Mouse (Mus musculus): ENCODE results near the gene Abi3. TPM values are rescaled to one million over a fixed set of nuclear protein-coding genes. Genes with fewer than 3 reads are reported as not detected.

Gene Abi3
- polyA plus RNA-seq, 1 experiment, result 94.9 TPM

GRCm38 (mm10) chr11:95827464-95828085, 14.7 kb downstream of the Abi3 start:
- Histone ChIP-seq H3K27me3 (replicated peaks) (peaks cover 86% of the 10 kb centered on the region), H3K4me1 (peaks cover 65% of the 10 kb centered on the region), H3K4me3 (replicated peaks) (peak overlapping the region; percentile 83)

GRCm38 (mm10) chr11:95827168-95827447, 15.2 kb downstream of the Abi3 start:
- Histone ChIP-seq H3K4me3 (replicated peaks) (peak overlapping the region; percentile 83), H3K4me1 (peaks cover 65% of the 10 kb centered on the region), H3K9me3 (peaks cover 14% of the 10 kb centered on the region), H3K27me3 (replicated peaks) (peaks cover 86% of the 10 kb centered on the region), H3K36me3 (replicated peaks; ENCODE audit: low read length) (peaks cover 26% of the 10 kb centered on the region)
- no peak for TF ChIP-seq GATA1 (IDR thresholded peaks at IDR 0.05; ENCODE audit: borderline replicate concordance, low read length)
- no peak for TF ChIP-seq FLI1 (IDR thresholded peaks at IDR 0.05; ENCODE audit: low read length)

More at GRCm38 (mm10) chr11:95827464-95828085, 14.7 kb downstream of the Abi3 start:
- Histone ChIP-seq H3K36me3 (replicated peaks; ENCODE audit: low read length) (peaks cover 31% of the 10 kb centered on the region), H3K9me3 (peaks cover 14% of the 10 kb centered on the region)
- TF ChIP-seq FLI1 (IDR thresholded peaks at IDR 0.05; ENCODE audit: low read length) (no peak), GATA1 (IDR thresholded peaks at IDR 0.05; ENCODE audit: borderline replicate concordance, low read length) (no peak)

- H3K36me3 ChIP-seq (replicated peaks; ENCODE audit: low read length), result peaks cover 24% of the 10 kb centered on the region
- H3K4me3 ChIP-seq (replicated peaks), result peak overlapping the region; percentile 83
- peaks cover 66% of the 10 kb centered on the region for H3K4me1 ChIP-seq
- peaks cover 14% of the 10 kb centered on the region for H3K9me3 ChIP-seq
- TF ChIP-seq GATA1 (IDR thresholded peaks at IDR 0.05; ENCODE audit: borderline replicate concordance, low read length) (no peak), FLI1 (IDR thresholded peaks at IDR 0.05; ENCODE audit: low read length) (no peak)
- H3K27me3 ChIP-seq (replicated peaks), result peaks cover 88% of the 10 kb centered on the region
Observed at GRCm38 (mm10) chr11:95826317-95827167, 15.7 kb downstream of the Abi3 start.

- Histone ChIP-seq H3K4me3 (replicated peaks) (peak overlapping the region; percentile 95), H3K36me3 (replicated peaks; ENCODE audit: low read length) (peaks cover 15% of the 10 kb centered on the region), H3K4me1 (peaks cover 68% of the 10 kb centered on the region), H3K27me3 (replicated peaks) (peaks cover 88% of the 10 kb centered on the region), H3K9me3 (peaks cover 6% of the 10 kb centered on the region)
- TF ChIP-seq GATA1 (IDR thresholded peaks at IDR 0.05; ENCODE audit: borderline replicate concordance, low read length), result no peak
- no peak for TF ChIP-seq FLI1 (IDR thresholded peaks at IDR 0.05; ENCODE audit: low read length)
Observed at GRCm38 (mm10) chr11:95825625-95826024, 16.7 kb downstream of the Abi3 start.

GRCm38 (mm10) chr11:95824877-95825243, 17.4 kb downstream of the Abi3 start:
- H3K4me1 ChIP-seq, result peaks cover 64% of the 10 kb centered on the region
- peaks cover 82% of the 10 kb centered on the region for H3K27me3 ChIP-seq (replicated peaks)
- H3K36me3 ChIP-seq (replicated peaks; ENCODE audit: low read length), result peaks cover 7% of the 10 kb centered on the region
- H3K9me3 ChIP-seq, result no peaks in the 10 kb centered on the region
- H3K4me3 ChIP-seq (replicated peaks), result peak overlapping the region; percentile 95
- no peak for TF ChIP-seq FLI1 (IDR thresholded peaks at IDR 0.05; ENCODE audit: low read length)
- TF ChIP-seq GATA1 (IDR thresholded peaks at IDR 0.05; ENCODE audit: borderline replicate concordance, low read length), result no peak

- Histone ChIP-seq H3K27me3 (replicated peaks) (peaks cover 81% of the 10 kb centered on the region), H3K36me3 (replicated peaks; ENCODE audit: low read length) (peaks cover 1% of the 10 kb centered on the region), H3K4me3 (replicated peaks) (peak within 1 kb of the TSS; percentile 95), H3K4me1 (peaks cover 59% of the 10 kb centered on the region), H3K9me3 (no peaks in the 10 kb centered on the region)
- TF ChIP-seq FLI1 (IDR thresholded peaks at IDR 0.05; ENCODE audit: low read length) (no peak), GATA1 (IDR thresholded peaks at IDR 0.05; ENCODE audit: borderline replicate concordance, low read length) (no peak)
Observed at GRCm38 (mm10) chr11:95824071-95824876, 18.0 kb downstream of the Abi3 start, which contains the start of gene Phospho1. Phospho1 (plus strand) TSS chr11:95824499.

GRCm38 (mm10) chr11:95822437-95822836, 19.8 kb downstream of the Abi3 start:
- Histone ChIP-seq H3K4me3 (replicated peaks) (no peak overlapping the region), H3K9me3 (0 out of 2 replicates have a peak, but pooled peaks cover 2% of the 10 kb centered on the region), H3K27me3 (replicated peaks) (peaks cover 74% of the 10 kb centered on the region), H3K4me1 (peaks cover 44% of the 10 kb centered on the region), H3K36me3 (replicated peaks; ENCODE audit: low read length) (no peaks in the 10 kb centered on the region)
- TF ChIP-seq FLI1 (IDR thresholded peaks at IDR 0.05; ENCODE audit: low read length) (no peak), GATA1 (IDR thresholded peaks at IDR 0.05; ENCODE audit: borderline replicate concordance, low read length) (no peak)

- peaks cover 35% of the 10 kb centered on the region for H3K4me1 ChIP-seq
- no peak for TF ChIP-seq FLI1 (IDR thresholded peaks at IDR 0.05; ENCODE audit: low read length)
- no peak for TF ChIP-seq GATA1 (IDR thresholded peaks at IDR 0.05; ENCODE audit: borderline replicate concordance, low read length)
Observed at GRCm38 (mm10) chr11:95821511-95821910, 20.8 kb downstream of the Abi3 start.

GRCm38 (mm10) chr11:95819138-95819537, 23.1 kb downstream of the Abi3 start:
- H3K36me3 ChIP-seq (replicated peaks; ENCODE audit: low read length), result no peaks in the 10 kb centered on the region
- TF ChIP-seq FLI1 (IDR thresholded peaks at IDR 0.05; ENCODE audit: low read length), result no peak
- no peak for TF ChIP-seq GATA1 (IDR thresholded peaks at IDR 0.05; ENCODE audit: borderline replicate concordance, low read length)
- peaks cover 21% of the 10 kb centered on the region for H3K4me1 ChIP-seq
- H3K4me3 ChIP-seq (replicated peaks), result no peak overlapping the region
- peaks cover 68% of the 10 kb centered on the region for H3K27me3 ChIP-seq (replicated peaks)
- H3K9me3 ChIP-seq, result peaks cover 23% of the 10 kb centered on the region

More at GRCm38 (mm10) chr11:95821511-95821910, 20.8 kb downstream of the Abi3 start:
- Histone ChIP-seq H3K9me3 (0 out of 2 replicates have a peak, but pooled peaks cover 2% of the 10 kb centered on the region), H3K4me3 (replicated peaks) (no peak overlapping the region), H3K36me3 (replicated peaks; ENCODE audit: low read length) (no peaks in the 10 kb centered on the region), H3K27me3 (replicated peaks) (peaks cover 69% of the 10 kb centered on the region)
